Mouse (Mus musculus): ENCODE data around the gene Txnip.

DNA sequence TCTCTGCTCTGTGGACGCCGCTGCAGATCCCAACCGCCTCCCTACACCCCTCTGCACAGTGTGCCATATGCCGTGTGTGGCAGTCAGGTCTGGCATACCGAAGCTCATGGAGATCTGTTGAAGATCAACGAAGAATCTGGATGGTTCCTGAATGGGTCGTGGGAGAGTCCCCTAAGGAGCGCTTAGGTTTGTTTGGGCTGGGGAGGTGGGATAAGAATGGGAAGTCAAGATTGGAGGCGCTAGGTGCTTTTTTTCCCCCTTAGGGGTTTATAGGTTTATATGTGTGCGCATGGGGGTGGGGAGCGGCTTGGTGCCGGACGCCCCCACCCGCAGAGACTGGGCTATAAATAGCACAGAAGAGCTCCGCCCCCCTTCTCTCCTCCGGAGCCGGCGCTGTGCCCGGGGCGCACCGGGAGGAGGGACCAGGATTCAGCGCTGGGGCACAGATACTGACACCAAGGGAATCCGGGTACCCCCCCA lies 38.5 kb downstream of the Txnip start, which contains the start of gene Ankrd34a:
- no peak for TF ChIP-seq CTCF (conservative IDR thresholded peaks at IDR 0.05; ENCODE audit: low read length)
- TF ChIP-seq NANOG (IDR thresholded peaks at IDR 0.05; ENCODE audit: borderline replicate concordance, low read length) = no peak
- TF ChIP-seq POU5F1 (IDR thresholded peaks at IDR 0.05; ENCODE audit: borderline replicate concordance, low read length) = no peak
